Mouse (Mus musculus): ENCODE data around the gene Nckap5. TPM values are rescaled to one million over a fixed set of nuclear protein-coding genes. Genes with fewer than 3 reads are reported as not detected.

Gene Nckap5
- polyA plus RNA-seq, 1 experiment from 2014 or later: 3.2 TPM

DNA sequence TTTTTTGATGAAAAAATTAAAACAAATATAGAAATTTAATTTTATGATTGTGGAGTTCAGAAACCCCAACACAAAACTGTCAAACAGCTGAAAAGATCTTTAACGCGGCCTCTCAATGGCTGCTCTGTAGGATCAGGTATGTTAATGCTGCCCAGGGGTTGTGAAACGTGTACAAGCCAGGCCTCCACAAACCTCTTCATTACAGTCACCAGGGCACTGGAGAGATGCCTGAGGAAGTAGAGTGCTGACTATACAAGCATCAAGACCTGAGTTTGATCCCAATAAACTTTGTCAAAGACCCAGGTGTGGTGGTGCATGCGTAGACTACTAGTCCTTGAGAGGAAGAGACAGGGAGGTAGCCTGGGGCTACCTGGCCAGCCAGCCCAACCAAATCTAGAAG lies 222.0 kb downstream of the Nckap5 start:
- WGBS (ENCODE audit: insufficient replicate concordance): 80% methylated on average over 4 of the region's 4 CpGs
- Histone ChIP-seq H3K4me2 (no peak overlapping the region), H3K36me3 (ENCODE audit: control insufficient read depth, insufficient read depth, low read length) (no peaks in the 10 kb centered on the region), H3K9ac (ENCODE audit: low read depth, low read length) (no peak overlapping the region), H3K4me3 (ENCODE audit: low read depth, low read length) (no peak overlapping the region), H3K27ac (ENCODE audit: low read depth, low read length) (no peak overlapping the region), H3K27me3 (ENCODE audit: control insufficient read depth, insufficient read depth, low read length) (no peaks in the 10 kb centered on the region), H3K9me3 (replicated peaks; ENCODE audit: control insufficient read depth, low read length) (no peaks in the 10 kb centered on the region), H3K4me1 (ENCODE audit: control insufficient read depth, insufficient read depth, low read length) (no peaks in the 10 kb centered on the region)
- ATAC-seq (replicated peaks; ENCODE audit: insufficient number of reproducible peaks, low FRiP score, low TSS enrichment): no peak

DNA sequence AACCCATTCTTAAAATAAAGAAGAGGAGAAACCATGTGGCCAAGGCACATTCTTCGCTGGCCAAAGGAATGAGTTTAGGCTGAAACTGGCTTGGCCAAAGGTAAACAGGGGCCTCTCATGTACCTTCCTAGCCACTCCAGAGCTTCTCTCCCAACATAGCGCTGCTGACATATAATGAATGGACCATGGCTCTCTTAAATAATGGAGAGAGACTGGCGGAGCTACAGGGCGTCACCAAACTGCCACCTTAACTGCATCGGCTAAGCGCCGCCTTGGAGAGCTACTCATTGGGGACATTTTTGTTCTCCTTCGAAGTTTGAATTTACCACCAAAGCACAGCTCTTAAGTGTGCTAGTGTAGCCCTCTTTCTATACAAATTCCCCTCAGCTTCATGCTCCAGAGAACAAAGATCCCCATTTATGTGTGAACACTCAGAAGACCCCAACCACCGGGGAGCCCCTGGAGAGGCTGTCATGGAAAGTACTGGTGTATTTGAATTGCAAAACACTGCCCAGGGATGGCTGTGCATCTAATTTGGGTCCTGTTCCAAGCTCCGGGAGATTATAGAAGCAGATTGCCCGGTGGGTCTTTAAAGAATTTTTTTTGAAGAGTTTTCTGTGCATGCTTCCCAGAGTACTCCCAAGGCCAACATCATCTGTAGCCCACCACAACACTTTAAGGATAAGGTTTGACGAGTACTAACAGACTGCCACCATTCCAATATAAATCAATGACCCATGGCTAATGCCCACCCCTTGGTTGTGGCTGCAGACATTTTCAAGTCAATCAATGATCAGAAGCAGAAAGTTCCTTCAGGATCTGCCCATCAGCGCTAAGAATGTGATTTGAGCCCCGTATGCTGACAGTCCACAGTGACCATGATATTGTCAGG lies 224.2 kb downstream of the Nckap5 start:
- no peak overlapping the region for H3K9ac ChIP-seq (ENCODE audit: low read depth, low read length)
- no peak for ATAC-seq (replicated peaks; ENCODE audit: insufficient number of reproducible peaks, low FRiP score, low TSS enrichment)
- no peak overlapping the region for H3K4me2 ChIP-seq
- WGBS (ENCODE audit: insufficient replicate concordance): 82% methylated on average over 14 of the region's 14 CpGs
- no peak overlapping the region for H3K4me3 ChIP-seq (ENCODE audit: low read depth, low read length)
- no peaks in the 10 kb centered on the region for H3K9me3 ChIP-seq (replicated peaks; ENCODE audit: control insufficient read depth, low read length)
- H3K4me1 ChIP-seq (ENCODE audit: control insufficient read depth, insufficient read depth, low read length): no peaks in the 10 kb centered on the region
- H3K27ac ChIP-seq (ENCODE audit: low read depth, low read length): no peak overlapping the region
- no peaks in the 10 kb centered on the region for H3K36me3 ChIP-seq (ENCODE audit: control insufficient read depth, insufficient read depth, low read length)
- H3K27me3 ChIP-seq (ENCODE audit: control insufficient read depth, insufficient read depth, low read length): no peaks in the 10 kb centered on the region

DNA sequence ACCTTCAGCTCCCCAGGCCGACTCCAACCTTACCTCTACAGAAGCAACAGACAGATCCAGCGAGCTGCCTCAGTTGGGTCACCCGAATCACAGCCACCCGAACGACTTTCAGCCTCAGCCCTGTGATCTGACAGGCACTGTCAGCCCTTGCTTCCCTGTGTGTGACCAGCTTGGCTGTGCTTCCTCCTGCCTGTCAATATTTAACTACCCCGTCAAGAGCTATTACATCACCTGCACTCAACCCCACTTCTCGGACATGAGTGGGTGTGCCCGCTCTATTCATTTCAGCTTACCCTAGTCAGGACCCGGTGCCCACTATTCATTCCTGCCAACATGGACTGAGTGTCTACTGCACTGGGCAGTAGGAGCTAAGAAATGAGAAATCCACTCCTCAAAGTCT lies 226.0 kb downstream of the Nckap5 start:
- 73% methylated on average over 9 of the region's 9 CpGs for WGBS (ENCODE audit: insufficient replicate concordance)
- no peaks in the 10 kb centered on the region for H3K36me3 ChIP-seq (ENCODE audit: control insufficient read depth, insufficient read depth, low read length)

DNA sequence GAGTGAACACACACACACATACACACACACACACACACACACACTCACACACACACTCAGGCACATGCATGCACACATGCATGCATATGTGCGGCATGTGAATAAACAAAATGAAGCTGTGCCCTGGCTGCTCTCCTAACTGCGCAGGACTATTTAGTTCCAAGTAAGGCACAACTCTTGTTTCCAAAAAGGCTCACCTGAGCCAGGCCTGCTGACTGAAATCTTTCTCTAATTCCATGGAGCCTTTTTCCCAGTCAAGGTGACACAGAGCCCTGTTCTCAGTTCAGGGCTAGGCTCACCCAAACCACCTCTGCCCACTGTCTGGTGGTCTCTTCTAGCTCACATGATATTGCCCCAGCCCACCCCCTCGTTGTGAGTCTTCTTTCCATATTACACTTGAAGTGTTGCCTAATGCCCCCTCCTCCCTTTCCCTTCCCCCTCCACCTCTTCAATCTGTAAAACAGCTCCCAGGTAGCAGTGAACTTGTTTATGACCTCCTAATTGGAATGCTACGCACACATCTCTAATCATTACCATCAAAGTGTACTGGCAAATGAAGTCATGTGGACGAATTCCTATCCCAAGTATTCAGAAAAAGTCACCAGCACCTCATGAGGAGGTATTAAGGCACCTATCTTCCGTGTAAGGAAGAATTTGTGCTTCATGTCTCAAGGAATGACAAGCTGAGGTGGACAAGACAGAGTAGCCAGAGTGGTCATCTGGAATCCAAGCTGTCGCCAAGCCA lies 226.7 kb downstream of the Nckap5 start:
- H3K36me3 ChIP-seq (ENCODE audit: control insufficient read depth, insufficient read depth, low read length): no peaks in the 10 kb centered on the region
- no peak overlapping the region for H3K4me2 ChIP-seq
- no peak overlapping the region for H3K27ac ChIP-seq (ENCODE audit: low read depth, low read length)
- no peak for ATAC-seq (replicated peaks; ENCODE audit: insufficient number of reproducible peaks, low FRiP score, low TSS enrichment)
- no peak overlapping the region for H3K9ac ChIP-seq (ENCODE audit: low read depth, low read length)
- no peaks in the 10 kb centered on the region for H3K4me1 ChIP-seq (ENCODE audit: control insufficient read depth, insufficient read depth, low read length)
- H3K4me3 ChIP-seq (ENCODE audit: low read depth, low read length): no peak overlapping the region
- H3K9me3 ChIP-seq (replicated peaks; ENCODE audit: control insufficient read depth, low read length): no peaks in the 10 kb centered on the region
- 80% methylated on average over 7 of the region's 7 CpGs for WGBS (ENCODE audit: insufficient replicate concordance)
- no peaks in the 10 kb centered on the region for H3K27me3 ChIP-seq (ENCODE audit: control insufficient read depth, insufficient read depth, low read length)

More for the DNA sequence above, 226.0 kb downstream of the Nckap5 start:
- H3K27ac ChIP-seq (ENCODE audit: low read depth, low read length): no peak overlapping the region
- no peak overlapping the region for H3K9ac ChIP-seq (ENCODE audit: low read depth, low read length)
- ATAC-seq (replicated peaks; ENCODE audit: insufficient number of reproducible peaks, low FRiP score, low TSS enrichment): no peak
- H3K4me3 ChIP-seq (ENCODE audit: low read depth, low read length): no peak overlapping the region
- H3K4me2 ChIP-seq: no peak overlapping the region
- H3K4me1 ChIP-seq (ENCODE audit: control insufficient read depth, insufficient read depth, low read length): no peaks in the 10 kb centered on the region
- H3K9me3 ChIP-seq (replicated peaks; ENCODE audit: control insufficient read depth, low read length): no peaks in the 10 kb centered on the region
- H3K27me3 ChIP-seq (ENCODE audit: control insufficient read depth, insufficient read depth, low read length): no peaks in the 10 kb centered on the region

DNA sequence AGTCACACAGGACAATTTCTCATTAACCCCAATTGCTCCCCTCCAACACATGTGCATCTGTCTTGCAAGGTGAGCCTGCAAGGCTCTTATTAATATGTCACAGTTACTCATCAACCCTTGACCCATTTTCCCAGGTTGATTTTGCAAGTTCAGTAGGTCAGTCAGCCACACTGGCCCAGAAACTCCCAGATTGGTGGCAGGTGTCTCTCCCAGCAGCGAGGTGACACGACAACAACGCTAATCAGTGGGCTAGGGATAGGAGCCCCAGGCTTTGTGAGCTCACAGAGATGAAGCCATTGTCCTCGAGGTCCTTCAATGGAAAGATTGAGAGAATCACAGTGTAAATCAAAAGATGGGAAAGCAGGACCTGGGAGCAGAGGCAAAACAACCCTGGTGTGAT lies 230.0 kb downstream of the Nckap5 start:
- H3K27ac ChIP-seq (ENCODE audit: low read depth, low read length): no peak overlapping the region
- no peak overlapping the region for H3K4me3 ChIP-seq (ENCODE audit: low read depth, low read length)
- no peak for ATAC-seq (replicated peaks; ENCODE audit: insufficient number of reproducible peaks, low FRiP score, low TSS enrichment)
- no peaks in the 10 kb centered on the region for H3K9me3 ChIP-seq (replicated peaks; ENCODE audit: control insufficient read depth, low read length)
- H3K4me1 ChIP-seq (ENCODE audit: control insufficient read depth, insufficient read depth, low read length): no peaks in the 10 kb centered on the region
- no peak overlapping the region for H3K4me2 ChIP-seq
- H3K27me3 ChIP-seq (ENCODE audit: control insufficient read depth, insufficient read depth, low read length): no peaks in the 10 kb centered on the region
- H3K9ac ChIP-seq (ENCODE audit: low read depth, low read length): no peak overlapping the region
- no peaks in the 10 kb centered on the region for H3K36me3 ChIP-seq (ENCODE audit: control insufficient read depth, insufficient read depth, low read length)
- 77% methylated on average over 4 of the region's 4 CpGs for WGBS (ENCODE audit: insufficient replicate concordance)

DNA sequence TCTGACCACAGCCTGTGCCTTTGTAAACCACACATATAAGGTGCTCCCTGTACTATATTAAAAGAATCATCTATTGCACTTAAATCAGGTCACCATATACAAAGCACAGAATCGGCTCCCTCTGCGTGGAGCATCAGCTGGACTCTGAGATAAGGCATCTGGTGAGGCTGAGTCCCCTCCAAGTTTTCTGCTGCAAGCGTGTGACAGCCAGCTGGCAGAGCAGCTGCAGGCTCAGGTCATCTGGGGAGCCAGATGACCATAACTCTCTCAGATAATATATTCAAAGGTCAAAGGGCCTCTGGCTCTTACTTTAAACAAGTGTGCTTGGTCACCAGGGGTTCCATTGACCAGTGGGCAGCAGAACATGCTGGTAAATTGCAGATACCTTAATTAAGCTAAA lies 233.2 kb downstream of the Nckap5 start:
- 0 out of 2 replicates have a peak, but pooled peaks cover 4% of the 10 kb centered on the region for H3K9me3 ChIP-seq (replicated peaks; ENCODE audit: control insufficient read depth, low read length)
- H3K4me3 ChIP-seq (ENCODE audit: low read depth, low read length): no peak overlapping the region
- no peaks in the 10 kb centered on the region for H3K27me3 ChIP-seq (ENCODE audit: control insufficient read depth, insufficient read depth, low read length)
- 0 out of 2 replicates have a peak, but pooled peaks cover 7% of the 10 kb centered on the region for H3K4me1 ChIP-seq (ENCODE audit: control insufficient read depth, insufficient read depth, low read length)
- H3K4me2 ChIP-seq: no peak overlapping the region
- H3K36me3 ChIP-seq (ENCODE audit: control insufficient read depth, insufficient read depth, low read length): no peaks in the 10 kb centered on the region
- ATAC-seq (replicated peaks; ENCODE audit: insufficient number of reproducible peaks, low FRiP score, low TSS enrichment): no peak
- 27% methylated on average over 3 of the region's 3 CpGs for WGBS (ENCODE audit: insufficient replicate concordance)
- H3K27ac ChIP-seq (ENCODE audit: low read depth, low read length): no peak overlapping the region
- H3K9ac ChIP-seq (ENCODE audit: low read depth, low read length): no peak overlapping the region

DNA sequence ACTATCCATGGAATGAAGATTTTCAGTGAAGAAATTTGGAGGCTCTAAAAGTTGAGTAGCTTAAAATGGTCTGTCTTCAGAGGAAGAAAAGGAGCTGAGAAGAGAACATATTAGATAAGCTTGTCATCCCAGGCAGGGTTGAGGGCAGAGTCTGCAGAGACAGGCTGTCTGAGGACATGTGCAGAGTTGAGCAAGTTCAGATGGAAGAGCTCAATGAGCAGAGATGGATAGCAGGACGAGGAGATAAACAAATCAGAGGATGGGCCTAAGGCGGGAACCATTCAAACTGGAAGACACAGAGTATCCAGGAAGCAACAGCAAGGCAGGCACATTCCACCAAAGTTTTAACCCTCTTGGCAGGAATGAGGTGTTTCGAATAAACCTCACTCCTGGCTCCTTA lies 235.8 kb downstream of the Nckap5 start:
- no peak overlapping the region for H3K27ac ChIP-seq (ENCODE audit: low read depth, low read length)
- H3K27me3 ChIP-seq (ENCODE audit: control insufficient read depth, insufficient read depth, low read length): no peaks in the 10 kb centered on the region
- ATAC-seq (replicated peaks; ENCODE audit: insufficient number of reproducible peaks, low FRiP score, low TSS enrichment): 0 out of 2 replicates have a peak, but pooled peaks have one; percentile 53
- no peak overlapping the region for H3K4me3 ChIP-seq (ENCODE audit: low read depth, low read length)
- WGBS (ENCODE audit: insufficient replicate concordance): 50% methylated on average over 3 of the region's 3 CpGs
- 0 out of 2 replicates have a peak, but pooled peaks cover 4% of the 10 kb centered on the region for H3K9me3 ChIP-seq (replicated peaks; ENCODE audit: control insufficient read depth, low read length)
- H3K9ac ChIP-seq (ENCODE audit: low read depth, low read length): no peak overlapping the region
- H3K4me1 ChIP-seq (ENCODE audit: control insufficient read depth, insufficient read depth, low read length): 0 out of 2 replicates have a peak, but pooled peaks cover 7% of the 10 kb centered on the region
- no peaks in the 10 kb centered on the region for H3K36me3 ChIP-seq (ENCODE audit: control insufficient read depth, insufficient read depth, low read length)
- H3K4me2 ChIP-seq: no peak overlapping the region

DNA sequence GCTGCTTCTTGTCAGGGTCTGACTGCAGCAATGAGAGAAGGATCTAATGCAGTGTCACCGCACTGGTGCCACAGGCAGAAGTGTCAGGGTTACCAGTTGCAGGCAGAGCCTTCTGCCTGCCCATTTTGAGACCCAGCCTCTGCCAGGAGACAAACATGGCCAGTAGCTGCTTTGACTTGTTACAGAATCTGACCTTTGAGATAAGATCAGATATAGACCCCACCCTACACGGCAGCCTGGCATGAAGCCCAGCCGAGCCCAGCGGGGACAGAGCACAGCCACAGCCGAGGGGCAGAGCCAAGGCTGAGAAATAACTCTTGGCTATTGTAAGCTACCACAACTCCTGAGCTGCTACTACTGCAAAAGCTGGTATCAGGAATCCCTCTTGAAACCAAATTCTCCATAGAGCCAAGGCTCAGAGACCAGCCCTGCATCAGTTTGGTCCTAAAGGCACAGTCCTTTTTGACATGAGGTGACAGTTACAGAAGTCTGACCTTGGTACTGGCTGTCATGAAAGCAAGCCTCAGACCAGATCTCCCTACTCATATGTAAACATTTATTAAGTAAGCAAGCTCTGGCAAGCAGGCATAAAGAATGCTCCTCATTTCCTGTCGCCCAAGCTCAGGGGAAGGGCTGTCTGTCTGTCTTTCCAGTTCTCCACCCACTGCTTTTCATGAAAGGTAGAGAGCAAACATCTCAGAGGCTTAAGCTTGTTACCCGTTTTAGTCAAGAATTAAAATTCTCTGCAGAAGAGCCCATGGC lies 237.4 kb downstream of the Nckap5 start:
- Histone ChIP-seq H3K9ac (ENCODE audit: low read depth, low read length) (no peak overlapping the region), H3K36me3 (ENCODE audit: control insufficient read depth, insufficient read depth, low read length) (no peaks in the 10 kb centered on the region), H3K4me2 (no peak overlapping the region), H3K27ac (ENCODE audit: low read depth, low read length) (no peak overlapping the region), H3K4me1 (ENCODE audit: control insufficient read depth, insufficient read depth, low read length) (0 out of 2 replicates have a peak, but pooled peaks cover 7% of the 10 kb centered on the region), H3K4me3 (ENCODE audit: low read depth, low read length) (no peak overlapping the region), H3K27me3 (ENCODE audit: control insufficient read depth, insufficient read depth, low read length) (no peaks in the 10 kb centered on the region), H3K9me3 (replicated peaks; ENCODE audit: control insufficient read depth, low read length) (0 out of 2 replicates have a peak, but pooled peaks cover 4% of the 10 kb centered on the region)
- 53% methylated on average over 7 of the region's 7 CpGs for WGBS (ENCODE audit: insufficient replicate concordance)
- ATAC-seq (replicated peaks; ENCODE audit: insufficient number of reproducible peaks, low FRiP score, low TSS enrichment): no peak
